Mouse (Mus musculus) embryonic facial prominence, embryonic 15.5 days (tissue): ENCODE measurements around the gene Efemp2. TPM values are rescaled to one million over a fixed set of nuclear protein-coding genes. Genes with fewer than 3 reads are reported as not detected.

Experiments used
- ATAC-seq: fragments of 200-750 bp; cut with Nextera tagmentation; 2 replicates; pipeline ENCODE4 v1.8.0; 2017; ENCODE audit warnings: low read depth, moderate TSS enrichment; ENCODE audit not compliant: insufficient number of reproducible peaks, low FRiP score, low TSS enrichment
- H3K27ac ChIP-seq: fragments of 300-500 bp; sonication (generic); replicated peaks from 2 replicates; pipeline ENCODE4 v1.5.1; 2015; ENCODE audit warnings: mild to moderate bottlenecking, inconsistent platforms
- H3K27me3 ChIP-seq: fragments of 300-500 bp; sonication (generic); 2 replicates; pipeline ENCODE4 v1.6.1; 2015; ENCODE audit warnings: inconsistent platforms
- H3K36me3 ChIP-seq: fragments of 300-500 bp; sonication (generic); 2 replicates; pipeline ENCODE4 v1.6.1; 2015; ENCODE audit warnings: mild to moderate bottlenecking, inconsistent platforms
- H3K4me1 ChIP-seq: fragments of 300-500 bp; sonication (generic); 2 replicates; pipeline ENCODE4 v1.6.1; 2015; ENCODE audit warnings: inconsistent platforms
- H3K4me2 ChIP-seq: fragments of 300-500 bp; sonication (generic); replicated peaks from 2 replicates; pipeline ENCODE4 v1.6.1; 2015; ENCODE audit warnings: mild to moderate bottlenecking, inconsistent platforms
- H3K4me3 ChIP-seq: fragments of 300-500 bp; sonication (generic); replicated peaks from 2 replicates; pipeline ENCODE4 v1.5.1; 2015; ENCODE audit warnings: mild to moderate bottlenecking, inconsistent platforms
- H3K9ac ChIP-seq: fragments of 300-500 bp; sonication (generic); 2 replicates; pipeline ENCODE4 v1.6.1; 2015; ENCODE audit warnings: inconsistent platforms
- H3K9me3 ChIP-seq: fragments of 300-500 bp; sonication (generic); replicated peaks from 2 replicates; pipeline ENCODE4 v1.6.1; 2016; ENCODE audit warnings: inconsistent platforms
- WGBS: fragments of 180-500 bp; shearing (Covaris S2); methylation state at CpG from one replicate; pipeline ENCODE4 v1.1.7; 2015; 5-methylcytosine and 5-hydroxymethylcytosine counted together
- polyA plus RNA-seq: library from polyadenylated mRNA; unstranded; fragments of >200 nt; fragmentation: Nextera tagmentation; extraction: Ambion mirVana; gene quantifications from 2 replicates; pipeline ENCODE4 v1.2.1, GENCODE M21; 2015

Gene Efemp2
- 219 and 226 TPM in 2 replicates for polyA plus RNA-seq

DNA sequence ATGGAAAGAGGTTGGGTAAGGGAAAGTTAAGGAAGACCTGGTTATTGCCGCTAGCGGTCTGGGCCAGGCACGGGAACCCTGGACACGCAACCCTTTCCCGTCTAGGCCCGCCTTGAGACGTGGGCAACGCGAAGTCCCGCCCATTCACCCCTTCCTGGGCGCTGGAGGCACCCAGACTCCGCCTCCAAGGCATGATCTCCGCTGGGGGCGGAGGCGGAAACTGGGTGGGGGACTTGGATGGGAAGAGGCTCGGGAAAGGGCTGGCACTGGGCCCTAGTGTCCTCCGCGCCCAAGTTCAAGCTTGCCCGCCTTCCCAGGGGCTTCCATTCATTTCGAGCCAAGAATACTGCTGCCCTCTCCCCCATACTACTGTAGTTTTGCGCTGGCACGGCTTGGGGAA, at the start of gene Efemp2:
Gene Efemp2, plus strand, starts transcription at position 235 of the 400 bp plus-strand sequence.
- peak within 1 kb of the TSS; percentile 82 for H3K4me2 ChIP-seq
- H3K4me3 ChIP-seq, result peak within 1 kb of the TSS; percentile 65
- peak within 1 kb of the TSS; percentile 74 for H3K9ac ChIP-seq
- peak; percentile 70 for ATAC-seq
- no peaks in the 10 kb centered on the region for H3K9me3 ChIP-seq
- H3K36me3 ChIP-seq, result peaks cover 22% of the 10 kb centered on the region
- H3K27ac ChIP-seq, result peak within 1 kb of the TSS; percentile 93
- no peaks in the 10 kb centered on the region for H3K27me3 ChIP-seq
- WGBS, result under 1% methylated on average over 22 of the region's 22 CpGs
- peaks cover 39% of the 10 kb centered on the region for H3K4me1 ChIP-seq

DNA sequence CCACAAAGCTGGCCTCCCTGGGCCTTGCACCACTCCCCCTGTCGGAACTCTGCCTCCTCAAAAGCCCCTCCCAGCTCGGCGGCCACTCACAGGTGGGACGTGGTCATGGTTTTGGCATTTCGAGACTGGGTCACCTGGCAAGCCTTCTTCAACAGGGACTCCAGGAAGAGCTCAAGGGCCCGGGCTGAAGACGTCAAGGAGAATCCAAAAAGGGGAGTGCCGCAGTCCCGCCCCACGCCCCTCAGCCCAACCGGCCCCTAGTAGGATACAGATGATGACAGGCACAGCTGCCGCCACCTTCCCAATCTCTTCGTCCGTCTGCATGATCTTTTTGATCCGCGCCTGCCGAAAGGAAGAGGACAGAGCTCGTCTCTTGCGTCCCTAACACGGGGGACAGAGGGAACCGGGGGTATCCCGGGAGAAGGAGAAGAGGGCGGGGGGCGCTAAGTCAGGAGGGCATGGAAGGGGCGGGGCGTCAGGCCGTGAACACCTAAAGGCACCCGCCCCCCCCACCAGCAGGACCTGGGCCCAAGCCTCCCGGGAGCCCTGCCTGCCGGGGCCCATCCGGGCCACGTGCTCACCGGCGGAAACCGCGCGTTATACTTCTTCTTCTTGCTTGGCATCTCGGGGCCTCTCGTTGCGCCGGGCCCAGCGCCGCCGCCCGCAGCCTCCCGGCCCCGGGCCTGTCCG, 49.5 kb upstream of the Efemp2 start:
- Histone ChIP-seq H3K9me3 (no peaks in the 10 kb centered on the region), H3K4me1 (peaks cover 41% of the 10 kb centered on the region), H3K36me3 (peaks cover 50% of the 10 kb centered on the region), H3K4me2 (peak overlapping the region; percentile 75), H3K9ac (peak overlapping the region; percentile 80), H3K27me3 (no peaks in the 10 kb centered on the region), H3K27ac (peak overlapping the region; percentile 94), H3K4me3 (peak overlapping the region; percentile 87)
- under 1% methylated on average over 46 of the region's 48 CpGs for WGBS
- peak; percentile 51 for ATAC-seq

DNA sequence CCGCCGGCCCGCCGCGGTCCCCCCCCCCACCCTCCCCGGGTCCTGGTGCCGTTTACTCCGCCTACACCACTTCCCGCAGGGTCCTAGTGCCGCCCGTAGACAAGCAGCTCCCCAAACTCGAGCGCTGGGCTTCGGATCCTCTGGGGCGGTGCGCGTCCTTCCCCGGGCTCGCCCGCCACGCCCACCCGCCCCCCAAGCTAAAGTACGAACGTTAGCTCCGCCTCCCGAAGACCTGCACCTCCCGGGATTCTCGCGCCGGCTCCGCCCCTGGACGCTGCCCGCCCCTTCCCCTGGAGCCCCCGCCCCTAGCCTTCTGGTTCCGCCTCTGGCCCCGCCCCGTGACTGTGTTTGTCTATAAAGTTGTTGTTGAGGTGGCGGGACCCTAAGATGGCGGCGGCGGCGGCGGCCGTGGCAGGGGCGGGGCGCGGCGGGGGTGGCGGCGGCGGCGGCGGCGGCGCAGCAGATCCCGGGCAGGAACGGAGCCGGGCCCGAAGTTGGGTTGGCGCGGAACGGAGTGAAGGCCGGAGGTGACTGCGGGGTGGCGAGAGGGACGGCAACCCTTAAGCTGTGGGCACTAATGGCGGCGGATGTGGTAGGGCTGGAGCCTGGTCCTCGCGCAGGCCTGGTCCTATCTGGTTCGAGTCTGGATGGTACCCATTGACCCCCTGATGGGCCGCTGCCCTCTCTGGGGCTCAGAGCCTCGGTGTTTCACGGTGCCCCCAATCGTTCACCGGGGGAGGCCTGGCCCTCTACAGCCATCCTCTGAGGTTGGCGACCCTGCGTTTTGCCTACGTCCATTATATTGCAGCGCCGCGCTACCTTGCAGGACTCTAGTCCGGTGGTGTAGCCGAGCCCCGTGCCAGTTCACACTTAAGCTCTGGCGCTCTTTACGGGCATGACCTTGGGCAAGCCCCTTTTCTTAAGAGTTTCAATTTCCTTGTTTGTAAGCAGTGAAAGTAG, 48.7 kb upstream of the Efemp2 start, which contains the start of the genes Drap1 and AI837181:
Gene Drap1, minus strand, starts transcription at position 198 of the 960 bp plus-strand sequence.
Gene AI837181, plus strand, starts transcription at position 363 of the 960 bp plus-strand sequence.
- Histone ChIP-seq H3K36me3 (peaks cover 43% of the 10 kb centered on the region), H3K4me2 (peak within 1 kb of the TSS; percentile 75), H3K27me3 (no peaks in the 10 kb centered on the region), H3K4me1 (peaks cover 41% of the 10 kb centered on the region), H3K27ac (peak within 1 kb of the TSS; percentile 94), H3K9ac (peak within 1 kb of the TSS; percentile 89), H3K4me3 (peak within 1 kb of the TSS; percentile 87), H3K9me3 (no peaks in the 10 kb centered on the region)
- peak; percentile 94 for ATAC-seq
- WGBS, result under 1% methylated on average over 80 of the region's 87 CpGs

DNA sequence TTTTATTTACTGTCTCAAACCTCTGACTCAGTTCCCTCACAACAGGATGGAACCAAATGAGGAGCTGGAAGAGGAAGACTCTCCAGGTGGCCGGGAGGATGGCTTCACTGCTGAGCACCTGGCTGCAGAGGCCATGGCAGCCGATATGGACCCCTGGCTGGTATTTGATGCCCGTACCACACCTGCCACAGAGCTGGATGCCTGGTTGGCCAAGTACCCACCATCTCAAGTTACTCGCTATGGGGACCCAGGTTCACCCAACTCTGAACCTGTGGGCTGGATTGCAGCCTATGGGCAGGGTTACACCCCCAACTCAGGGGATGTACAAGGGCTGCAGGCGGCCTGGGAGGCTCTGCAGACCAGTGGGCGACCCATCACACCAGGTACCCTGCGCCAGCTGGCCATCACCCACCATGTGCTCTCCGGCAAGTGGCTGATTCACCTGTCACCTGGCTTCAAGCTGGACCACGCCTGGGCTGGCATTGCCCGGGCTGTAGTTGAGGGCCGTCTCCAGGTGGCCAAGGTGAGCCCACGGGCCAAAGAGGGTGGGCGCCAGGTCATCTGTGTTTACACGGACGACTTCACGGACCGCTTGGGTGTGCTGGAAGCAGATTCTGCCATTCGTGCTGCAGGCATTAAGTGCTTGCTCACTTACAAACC, 47.7 kb upstream of the Efemp2 start:
- H3K4me3 ChIP-seq, result peak overlapping the region; percentile 87
- H3K4me2 ChIP-seq, result peak overlapping the region; percentile 75
- H3K4me1 ChIP-seq, result peaks cover 41% of the 10 kb centered on the region
- H3K27ac ChIP-seq, result peak overlapping the region; percentile 87
- H3K27me3 ChIP-seq, result no peaks in the 10 kb centered on the region
- no peaks in the 10 kb centered on the region for H3K9me3 ChIP-seq
- WGBS, result 87% methylated on average over 18 of the region's 18 CpGs
- peak overlapping the region; percentile 89 for H3K9ac ChIP-seq
- peaks cover 33% of the 10 kb centered on the region for H3K36me3 ChIP-seq
- no peak for ATAC-seq

DNA sequence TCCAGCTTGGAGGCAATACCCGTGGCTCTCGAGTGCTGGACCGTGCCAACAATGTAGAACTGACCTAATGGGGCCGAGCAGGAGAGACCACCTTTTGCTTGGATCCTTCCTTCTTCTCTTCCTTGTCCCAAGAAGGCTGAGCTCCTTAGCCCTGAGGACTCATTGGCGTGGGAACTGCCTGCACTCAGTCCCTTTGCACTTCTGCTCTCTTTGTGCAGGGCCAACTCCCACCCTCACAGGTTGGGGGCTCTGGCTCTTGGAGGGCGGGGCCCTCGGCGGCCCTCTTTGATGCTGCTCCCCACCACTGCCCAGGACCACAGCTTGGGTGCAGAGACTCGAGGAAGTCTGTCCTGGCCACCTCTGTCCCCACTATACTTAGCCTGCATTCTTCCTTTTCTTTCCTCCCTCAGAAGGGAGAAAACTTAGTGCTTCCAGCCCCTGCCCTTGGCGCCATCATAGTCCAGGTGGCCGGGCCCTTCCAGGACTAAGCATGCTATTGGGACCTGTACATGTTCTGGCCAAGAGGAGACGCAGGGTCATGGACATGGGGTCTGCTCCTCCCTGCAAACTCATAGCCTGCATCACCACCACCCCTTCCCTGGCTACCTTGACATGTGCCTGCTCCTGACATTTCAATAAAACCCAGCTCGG, 47.0 kb upstream of the Efemp2 start:
- peaks cover 40% of the 10 kb centered on the region for H3K4me1 ChIP-seq
- ATAC-seq, result no peak
- H3K9ac ChIP-seq, result peak overlapping the region; percentile 89; the same call in 1 of the 2 replicates
- H3K4me3 ChIP-seq, result peak overlapping the region; percentile 87; the same call in 1 of the 2 replicates
- peaks cover 27% of the 10 kb centered on the region for H3K36me3 ChIP-seq
- H3K27me3 ChIP-seq, result no peaks in the 10 kb centered on the region
- 88% methylated on average over 13 of the region's 13 CpGs for WGBS
- peak overlapping the region; percentile 75 for H3K4me2 ChIP-seq
- 0 out of 2 replicates have a peak overlapping the region, but pooled peaks have one; percentile 2 for H3K27ac ChIP-seq
- no peaks in the 10 kb centered on the region for H3K9me3 ChIP-seq

DNA sequence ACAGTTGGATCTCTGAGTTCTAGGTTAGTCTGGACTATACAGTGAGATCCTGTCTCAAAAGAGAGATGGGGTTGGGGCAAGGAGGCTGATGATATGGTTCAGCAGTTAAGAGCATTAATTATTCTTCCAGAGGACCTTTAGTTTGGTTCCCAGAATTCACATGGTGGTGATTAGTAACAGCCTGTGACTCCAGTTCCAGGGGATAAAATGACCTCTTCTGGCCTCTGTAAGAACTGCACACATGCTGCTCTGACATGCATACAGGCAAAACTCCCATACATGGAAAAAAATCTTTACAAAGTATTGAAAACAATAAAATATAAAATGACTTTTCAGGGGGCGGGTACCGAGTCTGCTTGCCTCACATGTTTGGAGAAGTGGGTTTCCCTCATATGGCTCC, 45.7 kb upstream of the Efemp2 start:
- Histone ChIP-seq H3K9ac (no peak overlapping the region), H3K4me1 (peaks cover 34% of the 10 kb centered on the region), H3K36me3 (peaks cover 14% of the 10 kb centered on the region), H3K27ac (no peak overlapping the region; the same call in 1 of the 2 replicates), H3K9me3 (no peaks in the 10 kb centered on the region), H3K4me3 (no peak overlapping the region), H3K4me2 (no peak overlapping the region), H3K27me3 (no peaks in the 10 kb centered on the region)
- 68% methylated on average over 2 of the region's 2 CpGs for WGBS
- no peak for ATAC-seq

DNA sequence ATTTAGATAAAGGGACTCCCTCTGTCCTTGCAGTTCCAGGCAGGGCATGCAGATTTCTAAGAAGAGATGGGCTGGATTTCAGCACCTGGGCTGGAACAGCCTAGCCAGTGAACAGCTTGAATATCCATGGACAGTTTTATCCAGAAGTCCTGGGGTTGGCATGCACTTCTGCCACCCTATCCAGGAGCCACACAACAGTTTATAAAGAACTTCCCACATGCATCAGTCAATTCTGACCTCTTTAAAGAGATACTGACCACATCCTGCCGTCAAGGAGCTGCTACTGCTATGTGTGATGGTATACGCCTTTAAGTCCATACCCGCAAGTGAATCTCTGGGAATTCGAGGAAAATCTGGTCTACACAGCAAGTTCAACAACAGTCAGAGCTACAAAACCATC, 44.5 kb upstream of the Efemp2 start:
- Histone ChIP-seq H3K27ac (no peak overlapping the region), H3K27me3 (no peaks in the 10 kb centered on the region), H3K4me3 (no peak overlapping the region), H3K9me3 (no peaks in the 10 kb centered on the region), H3K4me1 (peaks cover 36% of the 10 kb centered on the region), H3K9ac (no peak overlapping the region), H3K4me2 (no peak overlapping the region), H3K36me3 (peaks cover 12% of the 10 kb centered on the region)
- 77% methylated on average over 4 of the region's 4 CpGs for WGBS
- no peak for ATAC-seq

DNA sequence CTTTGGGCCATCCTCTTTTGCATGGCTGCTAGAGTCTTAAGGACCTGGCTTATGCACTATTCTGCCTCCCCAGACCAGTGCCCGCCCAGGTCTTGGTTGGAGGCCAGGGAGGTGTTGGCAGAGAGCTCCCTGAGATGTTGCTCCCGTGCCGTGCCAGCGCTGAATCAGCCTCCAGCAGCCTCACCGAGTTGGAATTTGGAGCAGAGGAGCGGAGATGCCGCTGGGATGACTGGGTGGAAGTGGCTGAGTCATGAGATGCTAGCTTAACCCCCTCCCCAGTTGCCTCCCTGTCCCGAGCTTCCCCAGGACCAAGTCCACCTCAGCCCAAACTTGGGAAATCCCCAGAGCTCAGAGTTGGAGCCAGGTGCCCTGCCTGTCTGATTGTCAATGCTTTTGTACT, 43.9 kb upstream of the Efemp2 start:
- H3K9me3 ChIP-seq, result no peaks in the 10 kb centered on the region

DNA sequence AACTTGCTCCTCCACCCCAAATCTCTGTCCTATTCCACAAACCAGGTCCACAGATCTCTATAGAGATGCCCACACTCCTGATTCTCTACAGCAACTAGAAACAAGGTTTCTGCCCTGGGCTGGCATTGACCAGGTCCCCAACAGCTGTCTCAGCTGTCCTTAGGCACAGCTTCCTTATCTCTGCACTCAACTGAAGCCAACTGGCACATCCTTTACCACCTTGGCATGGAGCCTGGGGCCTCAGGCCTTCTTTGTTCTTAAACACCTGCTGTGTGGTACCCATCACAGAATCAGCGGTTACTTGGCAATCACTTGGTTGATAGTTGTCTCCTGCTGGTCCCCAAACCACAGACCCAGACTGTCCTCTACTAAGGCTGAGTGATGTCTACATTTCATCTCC, 43.3 kb upstream of the Efemp2 start:
- no peak overlapping the region for H3K4me2 ChIP-seq
- H3K4me3 ChIP-seq, result no peak overlapping the region
- peaks cover 36% of the 10 kb centered on the region for H3K4me1 ChIP-seq
- WGBS, result 74% methylated on average over 1 of the region's 1 CpGs
- H3K27me3 ChIP-seq, result no peaks in the 10 kb centered on the region
- peaks cover 12% of the 10 kb centered on the region for H3K36me3 ChIP-seq
- no peak overlapping the region for H3K27ac ChIP-seq
- no peaks in the 10 kb centered on the region for H3K9me3 ChIP-seq
- ATAC-seq, result no peak
- H3K9ac ChIP-seq, result no peak overlapping the region

More for the DNA sequence above, 43.9 kb upstream of the Efemp2 start:
- Histone ChIP-seq H3K27me3 (no peaks in the 10 kb centered on the region), H3K4me2 (no peak overlapping the region), H3K4me1 (peaks cover 36% of the 10 kb centered on the region), H3K9ac (no peak overlapping the region), H3K27ac (no peak overlapping the region), H3K4me3 (no peak overlapping the region), H3K36me3 (peaks cover 12% of the 10 kb centered on the region)
- 61% methylated on average over 8 of the region's 8 CpGs for WGBS
- ATAC-seq, result no peak

DNA sequence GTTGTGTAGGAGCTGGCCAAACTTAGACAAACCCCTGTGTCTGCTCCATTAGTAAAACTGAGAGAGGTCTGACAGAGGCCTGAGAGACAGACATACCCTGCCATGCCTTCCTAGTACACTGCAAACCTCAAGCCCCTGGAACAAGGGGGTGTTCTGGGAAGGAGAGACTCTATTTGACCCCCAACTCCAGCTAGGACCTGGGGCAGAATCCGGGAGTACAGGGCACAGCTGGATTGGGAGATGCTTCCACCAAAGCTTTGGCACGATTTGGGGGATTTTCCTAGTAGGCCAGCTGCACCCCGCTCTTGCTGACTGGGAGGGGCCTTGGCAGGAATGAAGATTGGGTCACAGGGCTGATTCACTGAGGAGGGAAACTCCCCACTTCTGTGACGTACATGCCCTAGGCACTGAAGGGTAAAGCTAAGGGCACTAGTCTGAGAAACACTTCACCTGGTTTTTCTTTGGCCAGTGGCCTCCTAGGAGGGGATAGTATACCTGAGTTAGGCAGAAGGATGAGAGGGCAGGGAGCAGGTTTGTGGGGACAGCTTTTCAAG, 41.8 kb upstream of the Efemp2 start:
- 69% methylated on average over 4 of the region's 4 CpGs for WGBS
- Histone ChIP-seq H3K27me3 (no peaks in the 10 kb centered on the region), H3K9ac (no peak overlapping the region), H3K9me3 (no peaks in the 10 kb centered on the region), H3K4me1 (peaks cover 22% of the 10 kb centered on the region), H3K27ac (no peak overlapping the region), H3K4me3 (no peak overlapping the region), H3K36me3 (peaks cover 4% of the 10 kb centered on the region), H3K4me2 (no peak overlapping the region)
- ATAC-seq, result no peak
